Mouse (Mus musculus) T-helper 17 cell (primary cell): ENCODE data around the gene Ccdc34.
"Not testable (repeated sequence)": the region's sequence is repeated elsewhere in the genome, so short reads cannot be mapped to it uniquely, and the experiment has no call there.

Source experiments
- in situ Hi-C, 2 experiments: fragments of 300-600 bp; cut with MboI, MseI; formaldehyde crosslinking; loops; 1 replicate in 1 of 2; 2 replicates in 1 of 2; pipeline ENCODE4 v1.15.1; 2025; ENCODE audit warnings: high pct_unique_total_duplicates in 2 of 2

Gene Ccdc34

DNA sequence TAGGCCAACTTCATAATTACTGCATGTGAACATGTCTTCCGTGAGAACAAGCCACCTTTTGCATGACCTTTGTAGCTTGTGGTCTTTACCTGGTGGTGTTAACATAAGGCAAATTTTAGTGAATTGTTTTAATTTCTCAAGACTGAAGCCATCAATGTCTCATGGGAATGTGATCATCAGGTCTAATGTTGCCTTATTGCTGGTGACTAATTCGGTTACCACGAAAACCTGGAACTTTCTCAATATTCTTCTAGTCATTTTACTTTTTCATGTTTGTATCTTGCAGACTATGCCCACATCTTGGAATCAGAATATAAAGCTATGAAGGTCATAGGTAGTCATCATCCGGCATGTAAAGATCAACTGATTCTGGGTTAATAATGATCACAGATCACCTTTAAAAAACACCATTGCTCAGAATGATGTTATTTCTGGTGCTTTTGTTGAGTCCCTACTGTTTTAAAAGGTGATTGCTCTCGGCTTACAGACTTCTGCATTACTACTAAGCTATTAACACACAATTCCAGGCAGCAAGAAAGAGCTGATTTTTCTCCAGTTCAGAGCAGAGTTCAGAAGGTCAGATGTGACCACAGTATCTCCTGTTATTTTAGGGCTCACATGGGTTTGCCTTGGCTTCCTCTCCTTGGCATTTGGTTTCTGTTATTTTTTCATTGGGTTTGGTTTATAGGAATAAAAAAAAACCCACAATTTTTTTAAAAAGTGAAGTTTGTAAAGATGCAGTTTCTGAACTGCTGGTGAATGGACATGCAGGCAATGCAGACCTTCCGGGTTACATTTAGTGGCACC lies 57.2 kb downstream of the Ccdc34 start:
- in situ Hi-C loops = no loop called here

DNA sequence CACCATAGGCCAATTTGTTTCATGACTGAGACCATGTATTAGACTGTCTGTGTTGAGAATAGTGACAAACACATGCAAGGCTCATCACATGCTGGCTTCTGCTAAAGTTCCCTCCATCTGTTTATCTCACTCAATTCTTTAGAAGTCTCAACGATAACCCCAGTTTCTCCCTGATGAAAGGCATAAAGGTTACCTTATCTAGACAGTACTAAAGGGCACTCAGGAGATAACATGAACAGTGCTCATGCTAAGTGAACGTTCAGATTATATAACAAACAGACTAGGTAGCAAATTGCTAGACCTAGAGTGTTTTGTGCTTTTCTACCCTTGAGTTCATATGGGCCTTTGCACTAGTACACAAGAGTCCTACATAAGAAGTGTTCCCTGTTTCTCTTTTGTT lies 59.6 kb downstream of the Ccdc34 start:
- in situ Hi-C loops = no loop called here

DNA sequence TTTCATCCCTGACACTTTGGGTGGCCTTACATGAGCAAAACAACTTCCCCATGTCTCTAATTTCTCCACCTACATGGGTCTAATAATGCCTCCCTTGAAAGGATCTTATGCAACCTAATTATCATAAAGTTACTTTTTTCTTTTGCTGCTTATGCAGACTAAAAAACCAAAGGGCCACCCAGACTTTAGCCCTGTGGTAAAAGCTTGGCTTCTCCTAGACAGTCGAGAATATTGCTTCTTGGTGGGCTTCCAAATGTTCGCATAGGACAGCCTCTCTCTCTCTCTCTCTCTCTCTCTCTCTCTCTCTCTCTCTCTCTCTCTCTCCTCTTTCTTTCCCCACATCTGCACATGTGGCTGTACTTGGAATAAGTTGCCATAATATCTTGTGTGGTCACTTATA lies 60.0 kb downstream of the Ccdc34 start:
- in situ Hi-C loops = no loop called here

DNA sequence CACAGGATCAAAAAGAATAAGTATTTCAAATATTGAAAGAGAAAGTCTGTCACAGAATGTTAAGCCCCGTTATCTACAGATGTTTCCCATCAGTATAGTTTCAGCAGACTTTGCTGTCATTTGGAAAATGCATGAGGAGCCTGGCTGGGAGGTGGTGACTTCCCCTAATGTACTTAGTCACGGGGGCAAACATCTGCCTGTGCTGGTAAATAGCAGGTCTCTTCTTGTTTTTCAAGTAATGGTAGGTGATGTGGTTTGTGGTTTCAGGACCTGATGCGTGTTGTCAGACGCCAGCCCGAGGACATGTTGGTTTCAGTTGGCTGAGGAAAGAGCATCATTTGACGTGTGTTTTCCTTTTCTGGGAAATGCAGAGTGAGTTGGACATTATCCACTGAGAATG lies 62.9 kb downstream of the Ccdc34 start:
- in situ Hi-C loops = no loop called here

DNA sequence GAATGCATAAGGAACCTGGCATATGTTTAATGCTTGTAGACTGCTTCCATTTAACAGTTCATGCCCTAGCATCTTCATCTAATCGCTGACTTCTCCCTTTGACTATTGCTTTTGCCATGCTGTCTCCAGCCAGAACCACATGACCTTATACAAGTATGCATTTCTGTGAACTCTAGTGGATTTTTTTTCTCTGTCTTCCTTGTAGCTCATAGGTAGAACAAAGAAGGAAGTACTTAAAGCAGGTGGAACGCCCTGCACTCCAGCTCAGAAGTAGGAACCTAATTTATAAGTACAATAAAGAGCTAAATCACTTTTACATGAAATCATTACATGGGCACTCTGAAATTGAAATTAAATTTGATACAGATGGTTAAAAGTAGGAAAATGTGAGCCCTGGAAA lies 65.4 kb downstream of the Ccdc34 start:
- in situ Hi-C loops = no loop called here

DNA sequence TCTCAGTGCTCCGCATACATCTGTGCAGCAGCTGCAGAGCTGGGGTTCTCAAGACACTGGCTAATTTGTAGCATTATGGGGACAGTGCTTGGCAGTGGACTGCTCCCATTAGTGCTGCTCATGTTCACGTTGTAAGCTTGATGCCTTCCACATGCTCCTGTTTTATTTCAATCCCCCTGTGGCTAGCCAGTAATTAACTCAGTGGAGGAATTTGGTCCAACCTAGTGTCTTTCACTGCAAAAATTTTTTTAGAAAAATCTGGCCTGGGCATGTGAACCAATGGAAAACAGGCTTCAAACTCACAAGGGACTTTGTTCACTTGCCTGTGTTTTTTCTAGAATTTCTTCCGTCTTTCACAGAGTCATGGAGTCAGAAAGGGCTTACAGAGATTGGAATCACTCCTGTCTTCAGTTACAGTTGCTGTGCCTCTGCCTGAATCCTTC lies 68.1 kb downstream of the Ccdc34 start:
- in situ Hi-C loops = no loop called here

DNA sequence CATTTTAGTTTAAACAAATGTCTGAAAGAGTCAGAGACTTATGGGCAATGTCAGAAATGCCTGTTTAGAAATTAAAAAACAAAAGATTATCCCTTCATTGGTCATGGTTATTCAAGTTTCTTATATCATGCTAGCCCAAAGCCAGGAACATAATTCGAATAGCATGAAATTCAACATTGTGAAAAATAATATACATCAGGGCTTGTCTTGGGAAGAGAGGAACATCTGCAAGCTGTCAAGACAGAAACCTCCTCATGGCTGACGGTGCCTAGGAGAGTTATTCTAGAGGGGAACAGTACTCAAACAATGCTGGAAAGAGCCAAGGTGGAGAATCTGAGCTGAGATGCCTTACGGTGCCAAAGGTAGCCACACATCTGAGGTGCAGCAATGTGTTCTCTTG lies 96.5 kb downstream of the Ccdc34 start:
- in situ Hi-C loops = no loop called here

DNA sequence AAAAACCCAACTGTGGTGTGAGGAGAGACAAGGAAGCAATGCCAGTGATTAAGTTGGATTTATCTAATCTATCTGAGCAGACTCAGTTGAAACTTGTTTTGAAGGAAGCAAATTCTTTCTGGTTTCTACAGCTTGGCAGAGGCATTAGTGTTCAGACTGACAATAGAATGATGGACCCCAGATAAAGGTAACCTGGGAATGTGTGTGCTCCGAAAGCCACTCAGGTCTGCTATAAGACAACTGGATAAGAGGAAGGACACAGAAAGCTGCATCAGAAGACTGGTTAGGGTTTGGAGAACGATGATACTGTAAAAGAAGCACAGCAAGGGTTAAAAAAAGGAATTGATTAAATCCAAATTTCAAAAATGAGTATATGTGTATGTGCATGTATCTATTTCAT lies 111.8 kb downstream of the Ccdc34 start:
- in situ Hi-C loops = no loop called here

DNA sequence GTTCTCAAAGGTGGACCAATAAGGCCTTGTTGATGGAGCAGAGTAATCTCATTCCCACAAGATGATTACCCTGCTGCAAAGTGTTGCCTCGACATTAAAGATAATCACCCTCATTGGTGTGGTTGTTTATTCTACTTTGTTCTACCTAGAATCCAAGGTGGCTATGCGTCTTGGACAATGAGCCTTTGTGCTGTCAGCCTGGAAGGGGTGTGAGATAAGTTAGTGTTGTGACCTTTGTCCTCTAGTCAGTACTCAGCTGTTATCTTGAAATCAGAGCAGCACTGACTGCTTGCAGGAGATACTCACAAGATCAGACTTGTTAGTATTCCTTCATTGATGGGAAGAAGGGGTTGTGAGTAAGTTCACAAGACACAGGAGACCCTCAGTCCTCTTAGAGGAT lies 114.0 kb downstream of the Ccdc34 start:
- in situ Hi-C loops = loop anchor here in 1 of 2 experiments (5.0 kb wide), 1 partner anchor 34 kb away; no protein-coding TSS in a partner anchor

DNA sequence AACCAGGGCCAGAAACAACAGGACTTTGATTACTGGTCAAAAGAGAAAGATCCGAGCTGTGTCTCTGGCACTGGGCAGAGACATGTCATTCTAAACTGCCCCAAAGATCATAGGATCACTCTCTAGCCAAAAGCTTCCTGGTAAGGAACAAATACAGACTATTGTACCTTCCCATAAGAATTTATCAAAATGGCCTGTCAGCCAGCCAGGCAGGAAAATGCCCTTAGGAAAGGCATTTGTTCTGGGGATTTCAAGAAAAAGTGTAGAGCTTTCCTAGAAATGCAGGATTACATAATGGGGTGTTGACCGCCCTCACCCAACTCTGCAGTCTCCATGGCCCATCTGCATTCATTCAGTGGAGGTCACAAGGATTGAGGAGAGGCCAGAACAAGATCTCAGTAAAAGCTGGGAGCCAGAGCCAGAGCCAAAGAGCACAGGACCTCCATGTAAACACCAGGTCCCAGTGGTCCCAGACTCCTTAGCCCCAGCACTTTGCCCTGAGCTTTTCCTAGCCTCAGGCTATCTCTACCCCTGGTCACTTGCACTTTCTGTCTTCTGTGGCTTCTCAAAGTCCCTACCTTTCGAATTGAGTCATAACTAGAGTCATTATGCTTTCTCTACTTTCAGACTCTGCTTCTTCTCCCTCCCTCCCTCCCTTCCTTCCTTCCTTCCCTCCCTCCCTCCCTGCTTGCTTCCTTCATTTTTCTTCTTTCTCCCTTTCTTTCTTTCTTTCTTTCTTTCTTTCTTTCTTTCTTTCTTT lies 115.9 kb downstream of the Ccdc34 start:
- in situ Hi-C loops = loop anchor here in 1 of 2 experiments (5.0 kb wide), 1 partner anchor 36 kb away; no protein-coding TSS in a partner anchor

DNA sequence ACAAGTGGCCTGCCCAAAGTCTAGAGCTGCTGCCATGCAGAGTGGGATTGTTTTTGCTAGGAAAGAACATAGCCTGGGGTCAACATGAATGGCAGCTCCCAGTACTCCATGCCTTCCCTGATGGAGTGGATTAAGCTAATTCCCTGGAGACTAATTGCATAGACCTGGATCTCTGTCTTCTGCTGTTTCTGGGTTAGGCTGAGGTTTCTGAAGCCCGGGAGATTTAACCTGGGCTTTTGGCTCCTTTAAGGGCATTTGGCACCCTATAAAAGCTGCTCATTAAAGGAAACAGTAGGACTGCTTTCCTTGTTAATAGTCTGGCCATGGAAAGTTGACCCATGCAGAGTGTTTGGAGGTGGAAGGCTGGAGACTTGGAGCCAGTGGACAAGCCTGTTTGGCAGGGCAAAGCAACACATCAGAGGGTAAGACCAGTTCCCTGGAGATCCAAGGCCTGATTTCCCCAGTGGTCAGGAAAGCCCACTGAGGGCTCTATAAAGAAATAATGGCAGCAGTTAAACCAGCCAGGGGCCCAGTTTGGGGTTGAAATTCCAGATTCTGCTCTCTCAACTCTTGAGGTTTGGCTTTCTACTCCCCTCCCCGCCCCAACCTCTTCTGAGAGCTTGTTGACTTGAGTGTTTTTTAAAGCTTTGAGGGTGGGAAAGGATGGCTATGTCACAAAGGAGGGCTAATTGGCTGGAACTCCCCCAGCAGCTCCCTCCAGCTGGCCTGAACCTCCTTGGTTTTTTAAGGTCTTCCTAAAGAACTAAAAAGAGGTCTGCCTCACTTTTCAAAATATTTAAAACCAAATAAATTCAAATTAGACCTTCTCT lies 117.4 kb downstream of the Ccdc34 start:
- in situ Hi-C loops = loop anchor here in 1 of 2 experiments (5.0 kb wide), 1 partner anchor 38 kb away; no protein-coding TSS in a partner anchor

DNA sequence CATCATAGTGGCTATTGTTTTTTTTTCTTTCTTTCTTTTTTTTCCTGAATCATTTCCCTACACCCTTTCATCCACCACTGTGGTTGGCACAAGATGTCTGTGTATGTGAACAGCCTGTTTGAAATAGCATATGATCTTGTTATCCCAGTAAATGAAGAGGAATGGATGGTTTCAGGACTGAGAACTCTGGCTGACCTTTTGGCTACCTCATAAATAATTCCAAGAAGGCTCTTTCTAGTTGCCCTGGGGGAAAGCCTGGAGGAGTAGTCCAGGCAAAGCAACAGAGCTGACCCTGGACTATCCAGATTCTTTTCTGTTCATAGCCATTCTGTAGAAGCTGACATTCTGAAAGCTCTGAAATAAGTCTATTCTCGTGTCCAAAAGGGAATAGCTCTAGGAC lies 119.7 kb downstream of the Ccdc34 start:
- in situ Hi-C loops = no loop called here

DNA sequence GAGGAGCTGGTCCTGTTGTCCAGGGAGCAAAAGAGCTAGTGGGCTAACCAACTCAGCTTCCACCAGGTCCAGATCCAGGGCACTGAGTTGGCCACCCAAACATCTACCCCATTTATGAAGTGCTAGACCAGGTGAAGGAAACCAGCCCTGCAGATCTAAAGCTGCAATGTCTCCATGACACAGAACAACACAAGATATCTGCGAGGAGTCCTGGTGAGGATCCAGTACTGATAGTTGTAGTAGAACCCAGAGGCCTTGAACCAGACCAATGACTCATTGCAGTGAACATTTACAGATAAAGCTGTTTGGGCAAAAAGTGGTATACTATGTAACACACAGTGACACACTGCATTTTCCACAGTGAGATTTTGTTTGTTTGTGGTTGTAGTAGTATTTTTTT lies 120.5 kb downstream of the Ccdc34 start:
- in situ Hi-C loops = no loop called here

DNA sequence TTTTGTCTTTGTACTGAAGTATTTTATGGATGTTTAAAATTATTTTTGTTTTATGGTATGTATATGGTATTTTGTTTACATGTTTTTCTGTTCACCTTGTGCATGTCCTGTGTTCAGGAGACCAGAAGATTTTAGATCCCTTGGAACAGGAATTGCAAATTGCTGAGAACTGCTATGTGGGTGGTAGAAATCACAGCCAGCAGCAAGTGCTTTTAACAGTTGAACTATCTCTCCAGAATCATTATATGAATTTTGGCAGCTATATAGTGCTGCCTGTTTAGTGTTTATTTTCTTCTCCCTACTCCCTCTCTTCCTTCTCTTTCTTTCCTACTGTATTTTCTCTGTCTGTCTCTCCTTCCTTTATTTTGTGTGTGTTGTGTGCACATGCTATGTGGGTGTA lies 130.4 kb downstream of the Ccdc34 start:
- in situ Hi-C loops = not testable (repeated sequence)

DNA sequence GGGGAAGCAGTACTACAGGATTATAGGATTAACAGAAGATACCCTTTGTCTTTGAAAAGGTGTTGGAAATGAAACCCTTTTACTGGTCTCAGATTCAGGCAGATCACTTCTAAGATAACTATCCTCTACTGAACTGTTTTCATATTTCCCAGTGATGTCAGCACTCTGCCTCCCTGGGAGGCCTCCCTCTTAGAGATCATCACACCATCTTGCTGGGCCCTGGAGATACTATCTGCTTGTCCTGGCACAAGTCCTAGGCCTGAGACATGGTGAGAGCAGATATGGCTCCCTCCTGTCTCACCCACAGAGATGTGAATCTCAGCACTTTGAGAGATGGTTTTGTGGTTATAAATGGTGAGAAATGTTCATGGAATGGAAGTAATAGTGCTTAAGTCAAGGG lies 131.6 kb downstream of the Ccdc34 start:
- in situ Hi-C loops = no loop called here

DNA sequence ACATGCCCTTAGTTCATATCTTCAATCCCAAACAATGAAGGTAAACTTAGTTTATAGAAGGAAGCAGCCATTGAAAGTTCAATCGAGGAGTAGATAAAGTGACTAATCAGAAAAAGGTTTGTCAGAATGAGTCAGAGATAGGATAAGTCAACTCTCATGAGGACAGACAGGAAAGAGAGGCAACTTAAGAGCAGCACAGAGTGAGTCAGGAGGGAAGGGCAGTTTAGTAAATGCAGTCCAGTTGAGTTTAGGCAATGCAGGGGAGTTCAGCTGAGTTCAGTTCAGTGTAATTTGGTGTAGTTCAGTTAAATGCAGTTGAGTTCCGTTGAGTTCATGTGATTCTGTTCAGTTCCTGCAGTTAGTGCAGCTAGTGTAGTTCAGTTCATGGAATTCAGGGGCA lies 138.7 kb downstream of the Ccdc34 start:
- in situ Hi-C loops = no loop called here

DNA sequence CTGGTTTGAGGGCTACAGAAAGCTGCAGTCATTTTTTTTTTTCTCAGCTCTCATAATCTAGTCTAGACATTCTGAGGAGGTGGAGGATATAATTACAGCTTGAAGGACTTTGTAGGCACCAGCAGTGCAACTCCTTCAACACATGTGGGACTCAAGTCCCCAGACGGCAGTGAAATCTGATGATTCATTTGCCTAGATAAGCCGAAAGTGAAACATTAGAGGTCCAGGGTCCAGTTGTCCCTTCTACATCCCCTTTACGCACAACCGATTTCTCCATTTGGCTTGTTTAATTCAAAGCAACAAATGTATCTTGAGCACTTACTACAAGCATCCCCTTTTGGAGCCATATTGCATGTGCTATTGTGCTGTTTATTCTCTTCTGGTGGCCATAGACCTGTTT lies 147.4 kb downstream of the Ccdc34 start:
- in situ Hi-C loops = loop anchor here in 1 of 2 experiments (5.0 kb wide), 1 partner anchor 132 kb away; no protein-coding TSS in a partner anchor

DNA sequence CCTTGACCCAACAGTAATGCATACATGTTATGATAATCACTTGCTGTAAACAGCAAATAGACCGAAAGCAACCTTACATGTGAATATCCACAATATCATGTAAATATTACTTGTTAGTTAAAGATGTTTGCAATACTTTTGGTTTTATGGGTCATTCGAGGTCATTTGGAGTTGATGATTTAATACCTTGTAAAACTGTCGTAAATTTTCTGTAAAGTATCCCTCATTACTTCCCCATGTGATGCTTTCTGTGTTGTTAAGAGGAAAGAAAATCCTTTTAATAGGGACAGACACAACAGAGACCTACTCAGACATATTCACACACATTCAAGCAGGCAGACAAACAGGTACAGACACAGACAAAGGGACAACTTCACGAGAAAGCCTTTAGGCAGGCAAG lies 150.1 kb downstream of the Ccdc34 start:
- in situ Hi-C loops = loop anchor here in 1 of 2 experiments (5.0 kb wide), 1 partner anchor 130 kb away; no protein-coding TSS in a partner anchor

DNA sequence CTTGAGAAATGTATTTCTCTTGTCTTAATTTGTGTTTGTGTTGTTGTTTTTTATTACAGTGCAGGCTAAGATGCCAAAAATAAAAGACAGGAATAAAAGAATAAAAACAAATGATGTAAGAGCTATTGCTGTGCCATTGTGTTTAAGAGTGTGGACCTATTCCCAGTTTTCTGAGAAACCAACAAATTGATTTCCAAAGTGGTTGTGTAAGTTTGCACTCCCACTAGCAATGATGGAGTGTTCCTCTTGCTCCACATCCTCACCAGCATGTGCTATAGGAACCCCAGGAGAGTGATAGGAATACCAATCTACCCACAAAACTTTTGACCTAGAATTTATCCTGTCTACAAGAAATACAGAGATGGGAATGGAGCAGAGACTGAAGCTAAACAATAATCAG lies 150.7 kb downstream of the Ccdc34 start:
- in situ Hi-C loops = loop anchor here in 1 of 2 experiments (5.0 kb wide), 1 partner anchor 129 kb away; no protein-coding TSS in a partner anchor

DNA sequence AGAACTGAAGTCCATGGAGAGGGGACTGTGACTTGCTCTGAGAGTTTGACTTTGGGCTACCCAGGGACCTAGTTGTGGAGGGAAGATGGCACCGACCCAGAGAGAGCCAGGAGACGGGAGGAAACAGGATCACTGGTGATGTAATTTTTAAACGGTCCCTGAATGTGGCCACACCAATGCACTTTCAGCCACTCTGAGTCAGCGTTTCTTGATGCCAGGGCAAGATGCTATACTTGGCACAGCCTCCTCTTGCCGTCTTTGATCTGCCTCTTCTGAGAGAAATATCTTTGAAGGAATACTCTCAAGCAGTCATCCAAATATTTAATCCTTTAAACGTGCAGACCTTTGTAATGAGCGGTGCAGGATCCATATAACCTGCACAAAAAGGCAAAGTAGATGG lies 154.8 kb downstream of the Ccdc34 start:
- in situ Hi-C loops = no loop called here

DNA sequence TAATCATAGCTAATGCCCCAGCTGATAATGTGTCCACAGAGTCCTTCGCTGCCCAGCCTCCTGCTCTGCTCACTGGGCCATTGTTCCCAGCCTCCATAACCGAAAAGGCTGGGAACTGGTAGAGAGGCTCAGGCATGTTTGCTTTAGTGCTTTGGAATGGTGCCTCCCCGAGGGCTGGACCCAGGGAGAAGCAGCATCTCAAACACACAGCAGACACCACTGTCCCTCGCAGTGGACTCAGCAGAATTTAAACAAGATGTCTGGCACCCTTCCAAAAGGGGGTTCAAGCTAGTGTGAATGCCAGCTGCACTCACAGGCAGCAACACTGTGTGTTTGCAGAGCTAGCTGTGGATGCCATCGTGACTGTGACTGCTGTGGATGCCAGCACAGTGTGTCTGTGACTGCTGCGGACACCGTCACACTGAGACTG lies 156.2 kb downstream of the Ccdc34 start:
- in situ Hi-C loops = no loop called here
